Mouse (Mus musculus) heart, embryonic 15.5 days (tissue): ENCODE data around the gene Prdm2. TPM values are rescaled to one million over a fixed set of nuclear protein-coding genes. Genes with fewer than 3 reads are reported as not detected.

Source experiments
- ATAC-seq: fragments of 200-750 bp; cut with Nextera tagmentation; replicated peaks from 2 replicates; pipeline ENCODE4 v1.8.0; 2017; ENCODE audit warnings: low read depth, moderate TSS enrichment; ENCODE audit not compliant: insufficient number of reproducible peaks, insufficient read depth, low FRiP score
- H3K27ac ChIP-seq: fragments of 300-500 bp; sonication (generic); 2 replicates; pipeline ENCODE4 v1.5.1; 2015; ENCODE audit warnings: mild to moderate bottlenecking, inconsistent platforms
- H3K27me3 ChIP-seq: fragments of 300-500 bp; sonication (generic); 2 replicates; pipeline ENCODE4 v1.6.1; 2015; ENCODE audit warnings: inconsistent platforms
- H3K36me3 ChIP-seq: fragments of 300-500 bp; sonication (generic); 2 replicates; pipeline ENCODE4 v1.6.1; 2015; ENCODE audit warnings: mild to moderate bottlenecking, inconsistent platforms
- H3K4me1 ChIP-seq: fragments of 300-500 bp; sonication (generic); replicated peaks from 2 replicates; pipeline ENCODE4 v1.6.1; 2015; ENCODE audit warnings: inconsistent platforms
- H3K4me2 ChIP-seq: fragments of 300-500 bp; sonication (generic); 2 replicates; pipeline ENCODE4 v1.6.1; 2015; ENCODE audit warnings: inconsistent platforms, mild to moderate bottlenecking, moderate library complexity
- H3K4me3 ChIP-seq: fragments of 300-500 bp; sonication (generic); 2 replicates; pipeline ENCODE4 v1.5.1; 2015; ENCODE audit warnings: mild to moderate bottlenecking, inconsistent platforms
- H3K9ac ChIP-seq: fragments of 300-500 bp; sonication (generic); 2 replicates; pipeline ENCODE4 v1.6.1; 2015; ENCODE audit warnings: mild to moderate bottlenecking, inconsistent platforms
- H3K9me3 ChIP-seq: fragments of 300-500 bp; sonication (generic); replicated peaks from 2 replicates; pipeline ENCODE4 v1.6.1; 2016; ENCODE audit warnings: inconsistent platforms
- WGBS: fragments of 180-500 bp; shearing (Covaris S2); methylation state at CpG from one replicate; pipeline ENCODE4 v1.1.7; 2015; ENCODE audit warnings: mixed read lengths; 5-methylcytosine and 5-hydroxymethylcytosine counted together
- polyA plus RNA-seq: library from polyadenylated mRNA; unstranded; fragments of >200 nt; fragmentation: Nextera tagmentation; extraction: Ambion mirVana; gene quantifications from 2 replicates; pipeline ENCODE4 v1.2.1, GENCODE M21; 2015

Prdm2 gene
- polyA plus RNA-seq, 1 experiment from 2014 or later, result 6.6 TPM

DNA sequence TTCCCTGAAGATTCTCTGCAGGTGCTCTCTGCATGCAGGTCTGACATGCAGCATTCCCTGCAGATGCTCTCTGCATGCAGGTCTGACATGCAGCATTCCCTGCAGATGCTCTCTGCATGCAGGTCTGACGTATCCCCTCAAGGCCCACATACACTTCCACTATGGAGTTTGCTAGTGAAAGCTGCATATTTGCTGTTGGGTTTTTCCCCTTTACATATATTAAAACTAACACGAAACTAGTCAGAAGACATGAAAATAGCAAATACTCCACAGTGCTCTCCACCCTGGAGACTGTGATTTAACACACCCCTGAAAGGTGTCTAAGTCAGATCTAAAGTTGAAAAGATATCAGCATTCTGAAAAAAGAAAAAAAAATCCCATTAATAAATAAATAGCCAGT lies 2.8 kb downstream of the Prdm2 start:
- Histone ChIP-seq H3K4me1 (peaks cover 9% of the 10 kb centered on the region), H3K4me2 (no peak overlapping the region), H3K9me3 (no peaks in the 10 kb centered on the region), H3K36me3 (no peaks in the 10 kb centered on the region), H3K27ac (no peak overlapping the region), H3K4me3 (no peak overlapping the region), H3K27me3 (no peaks in the 10 kb centered on the region), H3K9ac (no peak overlapping the region)
- 90% methylated on average over 2 of the region's 2 CpGs for WGBS
- ATAC-seq, result no peak

DNA sequence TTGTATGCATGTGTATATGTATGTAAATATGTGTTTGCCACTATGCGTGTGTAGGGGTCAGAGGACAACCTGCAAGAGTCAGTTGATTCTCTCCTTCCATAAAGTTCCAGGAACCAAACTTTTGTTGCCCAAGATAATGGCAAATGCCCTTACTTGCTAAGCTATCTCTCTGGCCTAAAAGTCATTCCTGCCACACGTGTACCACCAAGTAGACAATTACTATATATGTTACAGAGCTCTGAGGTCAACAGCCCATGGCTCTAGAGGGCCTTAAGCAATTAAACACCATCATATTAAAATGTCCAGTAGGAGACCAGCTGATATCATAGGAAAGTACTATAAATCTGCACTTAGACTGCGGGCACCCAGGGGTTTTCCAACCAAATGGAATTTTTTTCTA lies 10.1 kb downstream of the Prdm2 start:
- H3K27me3 ChIP-seq, result no peaks in the 10 kb centered on the region
- 80% methylated on average over 3 of the region's 3 CpGs for WGBS
- no peak overlapping the region for H3K27ac ChIP-seq
- ATAC-seq, result no peak
- no peak overlapping the region for H3K4me2 ChIP-seq
- H3K4me3 ChIP-seq, result no peak overlapping the region
- no peak overlapping the region for H3K9ac ChIP-seq
- no peaks in the 10 kb centered on the region for H3K36me3 ChIP-seq
- no peaks in the 10 kb centered on the region for H3K4me1 ChIP-seq
- no peaks in the 10 kb centered on the region for H3K9me3 ChIP-seq

DNA sequence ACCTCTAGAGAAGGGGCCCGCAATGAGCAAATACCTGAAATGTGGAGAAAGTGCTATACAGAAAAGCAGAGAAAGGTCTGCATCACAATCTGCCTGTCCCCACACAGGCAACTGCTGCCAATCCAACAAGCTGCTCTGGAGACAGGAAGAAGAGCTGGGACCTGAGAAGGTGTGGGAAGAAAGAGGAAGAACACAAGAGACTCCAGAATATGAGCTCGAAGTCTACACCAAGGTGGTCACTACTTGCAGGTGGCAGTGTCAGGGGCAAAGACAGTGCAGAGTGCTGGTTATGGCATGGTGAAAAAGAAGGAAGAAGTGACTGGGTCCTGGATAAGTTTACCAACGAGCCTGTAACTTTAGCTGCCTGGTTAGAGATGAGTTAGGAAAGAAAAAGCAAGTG lies 14.4 kb downstream of the Prdm2 start:
- no peak overlapping the region for H3K4me2 ChIP-seq
- WGBS, result 79% methylated on average over 3 of the region's 3 CpGs
- no peaks in the 10 kb centered on the region for H3K36me3 ChIP-seq
- H3K27me3 ChIP-seq, result no peaks in the 10 kb centered on the region
- H3K9me3 ChIP-seq, result no peaks in the 10 kb centered on the region
- H3K4me1 ChIP-seq, result no peaks in the 10 kb centered on the region
- ATAC-seq, result no peak
- H3K27ac ChIP-seq, result no peak overlapping the region
- H3K9ac ChIP-seq, result no peak overlapping the region
- no peak overlapping the region for H3K4me3 ChIP-seq

DNA sequence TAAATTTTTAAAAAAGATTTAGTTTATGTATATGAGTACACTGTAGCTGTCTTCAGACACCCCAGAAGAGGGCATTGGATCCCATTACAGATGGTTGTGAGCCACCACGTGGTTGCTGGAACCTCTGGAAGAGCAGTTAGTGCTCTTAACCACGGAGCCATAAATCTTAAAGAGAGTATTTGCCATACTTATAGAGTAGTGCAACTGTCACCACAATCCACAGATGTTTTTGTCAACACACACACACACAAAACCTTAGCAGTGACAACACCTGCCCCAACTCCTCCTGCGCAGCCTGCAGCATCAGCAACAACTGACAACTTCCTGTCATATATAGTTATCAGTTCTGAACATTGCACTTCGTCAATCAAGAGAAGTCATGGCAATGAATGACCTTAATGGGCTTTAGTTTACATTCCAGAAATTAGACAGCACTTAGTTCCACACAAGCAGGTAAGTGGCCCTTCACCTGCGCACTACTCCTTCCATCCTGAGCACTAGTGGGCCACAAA lies 14.9 kb downstream of the Prdm2 start:
- Histone ChIP-seq H3K9me3 (no peaks in the 10 kb centered on the region), H3K36me3 (no peaks in the 10 kb centered on the region), H3K27ac (no peak overlapping the region), H3K4me2 (no peak overlapping the region), H3K4me1 (no peaks in the 10 kb centered on the region), H3K9ac (no peak overlapping the region), H3K4me3 (no peak overlapping the region), H3K27me3 (no peaks in the 10 kb centered on the region)
- ATAC-seq, result no peak
- 80% methylated on average over 5 of the region's 5 CpGs for WGBS

DNA sequence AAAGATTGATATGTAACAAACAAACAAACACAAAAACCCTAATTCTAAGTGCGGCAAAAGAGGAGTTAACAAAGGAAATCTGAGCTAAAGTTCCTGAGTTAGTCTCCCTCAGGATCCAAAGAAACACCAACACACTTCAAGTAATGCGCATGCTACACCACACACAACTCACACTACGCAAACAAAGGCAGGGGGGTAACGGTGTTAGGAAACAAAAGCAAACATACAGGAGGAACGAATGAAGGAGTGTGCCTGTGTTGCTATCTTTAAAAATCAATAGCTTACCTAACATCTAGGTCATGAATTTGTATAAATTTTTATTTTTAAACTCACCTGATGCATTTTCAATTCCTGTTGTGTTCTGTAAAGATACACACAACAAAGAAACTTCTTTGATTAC lies 18.5 kb downstream of the Prdm2 start:
- Histone ChIP-seq H3K4me2 (no peak overlapping the region), H3K4me3 (no peak overlapping the region), H3K9ac (no peak overlapping the region), H3K9me3 (no peaks in the 10 kb centered on the region), H3K36me3 (no peaks in the 10 kb centered on the region), H3K27ac (no peak overlapping the region), H3K27me3 (no peaks in the 10 kb centered on the region), H3K4me1 (0 out of 2 replicates have a peak, but pooled peaks cover 2% of the 10 kb centered on the region)
- ATAC-seq, result no peak
- WGBS, result 79% methylated on average over 5 of the region's 5 CpGs

DNA sequence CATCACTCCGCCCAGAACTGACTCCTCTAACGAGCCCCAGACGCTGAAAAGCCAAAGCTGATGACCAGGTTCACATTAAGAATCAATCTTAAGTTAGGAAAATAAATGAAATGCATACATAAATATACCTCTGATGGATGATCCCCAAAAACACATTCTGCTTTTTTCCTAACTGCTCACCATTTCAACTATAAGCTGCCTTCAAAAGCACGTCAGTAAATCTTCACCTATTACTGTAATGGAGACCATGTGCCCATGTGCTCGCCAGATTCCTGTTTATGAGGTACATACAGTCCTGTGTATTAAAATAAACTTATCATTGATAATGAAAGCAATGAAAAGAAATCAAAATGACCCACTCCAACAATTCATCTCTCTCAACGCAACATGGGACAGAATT lies 19.6 kb downstream of the Prdm2 start:
- WGBS, result 79% methylated on average over 6 of the region's 6 CpGs
- no peaks in the 10 kb centered on the region for H3K9me3 ChIP-seq
- no peaks in the 10 kb centered on the region for H3K27me3 ChIP-seq
- no peak overlapping the region for H3K27ac ChIP-seq
- peaks cover 4% of the 10 kb centered on the region for H3K4me1 ChIP-seq
- H3K4me2 ChIP-seq, result no peak overlapping the region
- H3K4me3 ChIP-seq, result no peak overlapping the region
- H3K36me3 ChIP-seq, result no peaks in the 10 kb centered on the region
- no peak for ATAC-seq
- no peak overlapping the region for H3K9ac ChIP-seq

DNA sequence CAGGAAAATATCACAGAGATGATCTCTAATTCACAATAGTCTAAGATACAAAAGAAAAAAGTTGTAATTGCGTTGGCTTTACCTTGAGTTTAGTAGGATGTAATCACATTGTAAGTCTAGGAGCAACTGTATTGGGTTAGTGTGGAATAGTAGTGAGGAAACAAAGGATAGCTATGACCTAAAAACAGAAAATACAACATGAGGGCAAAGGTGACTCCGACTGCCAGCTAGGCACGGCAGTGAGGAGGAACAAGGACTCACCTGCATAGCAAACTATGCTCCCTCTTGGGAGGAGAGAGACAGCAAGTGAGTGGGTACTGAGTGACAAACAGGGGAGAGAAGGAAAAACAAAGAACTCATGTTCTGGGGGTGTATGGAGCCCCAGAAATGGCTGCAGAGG lies 21.0 kb downstream of the Prdm2 start:
- ATAC-seq, result no peak
- 76% methylated on average over 3 of the region's 3 CpGs for WGBS

DNA sequence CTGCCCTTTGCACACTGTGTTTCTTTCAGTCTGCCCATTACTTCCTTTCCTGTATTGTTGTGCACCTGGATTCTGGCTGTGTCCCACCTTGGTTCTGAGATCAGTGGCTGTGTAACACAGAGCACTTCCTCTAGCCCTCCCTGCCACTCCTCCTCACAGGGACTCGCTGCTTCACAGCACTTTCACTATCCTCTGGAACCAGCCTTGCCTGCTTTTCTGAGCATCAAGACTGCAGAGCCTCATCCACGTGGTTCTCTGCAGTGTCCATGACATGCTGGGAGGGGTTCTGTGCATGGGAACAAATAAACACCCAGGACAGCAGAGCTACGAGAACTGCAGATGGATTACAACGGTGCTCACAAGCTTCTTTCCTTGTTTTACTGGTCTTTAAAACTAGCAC lies 22.1 kb downstream of the Prdm2 start:
- H3K27me3 ChIP-seq, result no peaks in the 10 kb centered on the region
- H3K9ac ChIP-seq, result no peak overlapping the region
- no peak overlapping the region for H3K4me3 ChIP-seq
- H3K4me2 ChIP-seq, result no peak overlapping the region
- H3K27ac ChIP-seq, result no peak overlapping the region
- ATAC-seq, result no peak
- WGBS, result 55% methylated on average over 4 of the region's 4 CpGs
- H3K4me1 ChIP-seq, result peaks cover 9% of the 10 kb centered on the region
- H3K9me3 ChIP-seq, result no peaks in the 10 kb centered on the region
- H3K36me3 ChIP-seq, result no peaks in the 10 kb centered on the region

More for the DNA sequence above, 21.0 kb downstream of the Prdm2 start:
- H3K9me3 ChIP-seq, result no peaks in the 10 kb centered on the region
- H3K27ac ChIP-seq, result no peak overlapping the region
- H3K9ac ChIP-seq, result no peak overlapping the region
- peaks cover 9% of the 10 kb centered on the region for H3K4me1 ChIP-seq
- no peak overlapping the region for H3K4me2 ChIP-seq
- no peak overlapping the region for H3K4me3 ChIP-seq
- H3K27me3 ChIP-seq, result no peaks in the 10 kb centered on the region
- H3K36me3 ChIP-seq, result no peaks in the 10 kb centered on the region

DNA sequence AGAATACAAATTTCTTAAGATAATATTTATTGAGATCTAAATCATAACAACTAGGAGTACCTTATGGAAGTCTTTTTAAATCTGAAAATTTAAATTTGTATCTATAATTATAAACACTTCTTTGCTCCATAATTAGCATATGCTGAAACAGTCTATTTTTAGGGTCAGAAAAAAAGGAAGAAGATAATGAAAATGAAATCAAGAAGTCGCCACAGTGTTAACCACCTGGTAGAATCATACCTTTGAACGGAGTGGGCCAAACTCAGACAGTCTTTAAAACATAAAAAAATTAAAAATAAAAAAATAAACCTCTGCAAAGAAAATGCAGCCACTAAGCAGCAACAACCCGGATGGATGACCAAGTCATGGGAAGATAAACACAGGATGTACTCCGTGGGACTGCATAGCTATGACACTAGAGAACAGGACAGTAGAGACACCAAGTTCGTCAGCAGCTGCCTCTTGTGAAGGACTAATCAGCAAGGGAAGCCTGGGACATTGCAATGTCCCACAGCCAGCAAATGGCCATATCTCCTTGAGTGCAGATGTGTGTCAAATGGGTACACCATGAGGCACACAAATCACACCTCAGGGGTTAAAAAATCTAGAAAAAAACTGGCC lies 24.1 kb downstream of the Prdm2 start:
- Histone ChIP-seq H3K4me1 (peaks cover 9% of the 10 kb centered on the region), H3K27ac (no peak overlapping the region), H3K4me3 (no peak overlapping the region), H3K36me3 (0 out of 2 replicates have a peak, but pooled peaks cover 3% of the 10 kb centered on the region), H3K4me2 (no peak overlapping the region), H3K9ac (no peak overlapping the region), H3K9me3 (no peaks in the 10 kb centered on the region), H3K27me3 (no peaks in the 10 kb centered on the region)
- no peak for ATAC-seq
- WGBS, result 68% methylated on average over 5 of the region's 5 CpGs

DNA sequence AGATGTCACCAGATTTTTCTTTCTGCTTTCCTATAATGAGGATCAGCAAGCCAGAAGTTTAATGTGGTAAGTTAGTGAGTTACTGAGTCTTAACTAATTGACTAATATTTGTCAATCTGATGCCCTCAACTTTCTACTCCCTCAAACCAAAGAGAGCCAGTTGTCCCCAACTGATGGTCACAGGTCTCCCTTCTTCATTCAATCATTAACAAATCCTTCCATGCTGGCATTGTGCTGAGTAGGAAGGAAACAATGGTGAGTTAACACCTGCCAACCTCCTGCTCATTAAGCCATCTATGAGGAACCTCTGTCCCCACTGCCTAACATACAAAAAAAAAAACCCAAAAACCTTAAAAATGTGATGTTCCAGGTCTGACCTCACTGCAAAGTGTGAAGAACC lies 26.7 kb downstream of the Prdm2 start:
- H3K27me3 ChIP-seq, result no peaks in the 10 kb centered on the region
- peaks cover 9% of the 10 kb centered on the region for H3K4me1 ChIP-seq
- H3K4me3 ChIP-seq, result no peak overlapping the region
- no peak overlapping the region for H3K9ac ChIP-seq
- ATAC-seq, result no peak
- no peak overlapping the region for H3K4me2 ChIP-seq
- 0 out of 2 replicates have a peak, but pooled peaks cover 3% of the 10 kb centered on the region for H3K36me3 ChIP-seq
- no peaks in the 10 kb centered on the region for H3K9me3 ChIP-seq
- H3K27ac ChIP-seq, result no peak overlapping the region

DNA sequence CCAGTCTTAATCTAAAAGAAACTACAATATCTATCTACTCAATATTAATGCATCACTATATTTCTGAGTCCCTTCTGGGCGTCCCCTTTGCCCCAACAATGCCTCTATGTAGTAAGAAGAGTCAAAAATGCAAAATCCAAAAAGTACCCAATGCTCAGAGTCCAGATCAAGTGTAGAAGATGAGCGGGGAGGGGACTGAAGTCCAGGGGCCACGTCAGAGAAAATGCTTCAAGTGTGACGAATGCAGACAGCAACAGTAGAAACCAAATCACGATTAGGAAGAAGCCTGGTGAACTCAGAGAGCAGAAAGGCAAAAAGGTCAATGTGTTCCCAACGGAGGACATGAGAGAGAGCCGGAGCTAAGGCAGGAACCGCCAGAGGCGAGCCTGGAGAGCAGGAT lies 27.3 kb downstream of the Prdm2 start:
- Histone ChIP-seq H3K27ac (no peak overlapping the region), H3K4me1 (peaks cover 9% of the 10 kb centered on the region), H3K9ac (no peak overlapping the region), H3K36me3 (0 out of 2 replicates have a peak, but pooled peaks cover 3% of the 10 kb centered on the region), H3K4me2 (no peak overlapping the region), H3K27me3 (no peaks in the 10 kb centered on the region), H3K4me3 (no peak overlapping the region), H3K9me3 (no peaks in the 10 kb centered on the region)
- no peak for ATAC-seq
- 66% methylated on average over 9 of the region's 9 CpGs for WGBS

DNA sequence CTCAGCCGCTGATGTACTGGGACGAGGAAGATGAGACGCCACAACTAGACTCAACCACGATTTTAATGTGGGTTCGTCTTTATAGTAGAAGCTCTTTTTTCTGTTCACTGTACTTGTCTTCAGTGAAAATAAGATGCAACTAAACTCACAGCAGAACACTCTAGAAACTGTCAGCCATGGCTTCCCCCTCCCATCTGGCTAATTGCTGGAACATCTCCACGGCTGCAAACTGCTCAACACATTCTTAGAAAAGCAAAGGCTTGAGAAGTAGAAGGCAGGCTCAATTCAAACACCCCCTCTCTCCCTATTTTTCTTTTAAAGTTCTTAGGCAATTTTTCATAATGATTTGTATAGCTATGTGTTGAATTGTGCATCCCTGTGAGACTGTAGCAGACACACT lies 29.7 kb downstream of the Prdm2 start:
- Histone ChIP-seq H3K4me3 (no peak overlapping the region), H3K27me3 (no peaks in the 10 kb centered on the region), H3K27ac (no peak overlapping the region), H3K9me3 (no peaks in the 10 kb centered on the region), H3K4me1 (peaks cover 5% of the 10 kb centered on the region), H3K9ac (no peak overlapping the region), H3K36me3 (0 out of 2 replicates have a peak, but pooled peaks cover 3% of the 10 kb centered on the region), H3K4me2 (no peak overlapping the region)
- no peak for ATAC-seq
- WGBS, result 88% methylated on average over 6 of the region's 6 CpGs
